ENCODE assay signal across 15 mouse cellular contexts in the genomic region with DNA sequence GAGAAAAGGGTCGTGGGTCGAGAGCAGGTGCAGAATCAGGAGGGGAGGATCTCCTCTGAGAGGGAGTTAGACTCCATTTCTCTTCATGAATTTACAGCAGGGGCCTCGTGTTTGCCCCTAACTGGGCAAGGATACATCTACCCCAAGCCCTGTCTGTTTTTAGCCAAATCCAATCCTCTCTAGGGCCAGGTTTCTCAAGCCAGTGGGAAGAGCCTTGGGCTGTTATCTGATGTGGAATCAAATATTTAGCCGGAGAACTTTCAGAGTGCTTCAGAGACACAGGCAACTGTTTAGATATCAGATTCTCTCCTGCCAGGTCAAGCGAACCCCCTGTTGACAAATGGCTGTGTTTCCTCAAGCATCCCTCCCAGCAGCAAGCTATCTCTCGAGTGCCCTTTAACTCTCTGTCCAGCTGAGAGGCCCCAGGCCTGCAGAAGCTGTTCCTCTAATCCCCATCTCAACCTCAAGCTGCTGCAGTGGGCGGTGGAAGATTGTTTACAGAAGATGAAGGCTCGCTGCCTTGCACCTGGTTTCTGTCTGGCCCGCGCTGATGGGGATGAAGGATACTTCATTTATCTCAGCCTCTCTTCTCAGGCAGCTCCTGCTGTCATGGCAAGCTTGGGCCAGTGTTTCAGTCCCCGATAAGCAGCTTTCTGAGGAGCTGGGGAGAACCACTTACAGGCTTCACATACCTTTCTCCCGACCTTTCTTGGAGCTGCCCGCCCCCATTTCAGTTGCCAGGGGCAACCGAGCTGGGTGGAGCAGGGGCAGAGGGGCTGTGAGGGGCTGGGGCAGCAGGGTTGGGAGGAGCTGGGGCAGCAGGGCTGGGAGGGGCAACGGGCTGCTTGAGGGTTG. TPM values are rescaled to one million over a fixed set of nuclear protein-coding genes. Genes with fewer than 3 reads are reported as not detected.
A peak's percentile ranks its signal among the peaks of the same experiment; 100 is the strongest.
DNase-seq lines count a peak whose midpoint lies in the region; ATAC-seq lines count a peak whose summit lies in the region.
"Had no signal": no experiment of that assay in that cellular context is flagged by ENCODE, and none has a peak within 500 bp of the region (broad histone marks: within the 10 kb centered on the region; RNA-seq: fewer than 3 reads in every experiment).

No protein-coding gene starts in this region.

- H3K9me3 ChIP-seq in hindbrain, embryonic 13.5 days = no peaks in the 10 kb centered on the region
- H3K9me3 ChIP-seq: G1E; limb, embryonic 15.5 days had no signal

- no peak overlapping the region for H3K4me3 ChIP-seq in hindbrain, embryonic 13.5 days
- H3K4me3 ChIP-seq: limb, embryonic 15.5 days had no signal

- H3K4me2 ChIP-seq in hindbrain, embryonic 13.5 days = no peak overlapping the region
- H3K4me2 ChIP-seq: limb, embryonic 15.5 days had no signal

- no peaks in the 10 kb centered on the region for H3K36me3 ChIP-seq in hindbrain, embryonic 13.5 days
- H3K36me3 ChIP-seq: G1E; limb, embryonic 15.5 days had no signal

- H3K9ac ChIP-seq in hindbrain, embryonic 13.5 days = 0 out of 2 replicates have a peak overlapping the region, but pooled peaks have one; percentile 14
- H3K9ac ChIP-seq: limb, embryonic 15.5 days had no signal

- no peak for ATAC-seq in hindbrain, embryonic 13.5 days (ENCODE audit: low FRiP score)
- ATAC-seq: inflammation-experienced regulatory T-cells, adult 6 months had no signal

- 11% methylated on average over 15 of the region's 15 CpGs for WGBS in hindbrain, embryonic 13.5 days

- DNase-seq in kidney, postnatal 14 days = peak; percentile 17
- no peak for DNase-seq in kidney, adult 18-20 months
- DNase-seq in embryo, embryonic 11 days = peak; percentile 70
- DNase-seq in mesoderm, embryonic 11.5 days (ENCODE audit: low read depth, low spot score) = peak; percentile 61
- no peak for DNase-seq in layer of hippocampus, adult 18-20 months (ENCODE audit: low spot score in 2 of 2)
- DNase-seq in layer of hippocampus, adult 9-11 months = no peak
- no peak for DNase-seq in right cerebral cortex, postnatal 25 days
- DNase-seq: adrenal gland, adult 8-10 months; cerebellum, adult 2 months; gastrocnemius, postnatal 36 days had no signal

- 0 out of 2 replicates have a peak, but pooled peaks cover 3% of the 10 kb centered on the region for H3K27me3 ChIP-seq in hindbrain, embryonic 13.5 days

- H3K27ac ChIP-seq in hindbrain, embryonic 13.5 days = peak overlapping the region; percentile 42; the same call in 1 of the 2 replicates
- H3K27ac ChIP-seq: limb, embryonic 15.5 days had no signal

- peaks cover 14% of the 10 kb centered on the region for H3K4me1 ChIP-seq in hindbrain, embryonic 13.5 days (replicated peaks)

RNA-seq across cellular contexts. Expression of a gene that starts 31.4 kb away (rescaled TPM):
- 0.30 and 0.74 TPM in 2 replicates for polyA plus RNA-seq in hindbrain, embryonic 13.5 days (2015; fragmentation: Nextera tagmentation; extraction: Ambion mirVana)
- total RNA-seq in layer of hippocampus, adult 18-20 months (2021) = not detected
- total RNA-seq: adrenal gland, adult 8-10 months; gastrocnemius, postnatal 36 days had no signal
- polyA plus RNA-seq: cerebellum, adult 2 months; G1E; inflammation-experienced regulatory T-cells, adult 6 months; limb, embryonic 15.5 days; spleen, adult 2 months had no signal

RNA-seq across cellular contexts. Expression of a gene that starts 46.7 kb away (rescaled TPM):
- polyA plus RNA-seq in hindbrain, embryonic 13.5 days (2015; fragmentation: Nextera tagmentation; extraction: Ambion mirVana) = 38.6 and 47.2 TPM in 2 replicates
- total RNA-seq in layer of hippocampus, adult 18-20 months (2021) = not detected
- polyA plus RNA-seq: G1E; inflammation-experienced regulatory T-cells, adult 6 months had no signal

Comparison
In these comparisons a context has a peak if more than half of its experiments do, and no peak if none do; other contexts are left out.
1. DNase-seq: peak in kidney, postnatal 14 days (single experiment), embryo, embryonic 11 days (single experiment) and mesoderm, embryonic 11.5 days (single experiment); none in kidney, adult 18-20 months (single experiment), layer of hippocampus, adult 18-20 months (0 of 2), layer of hippocampus, adult 9-11 months (single experiment) and right cerebral cortex, postnatal 25 days (single experiment).